8 mouse cellular contexts compared by ENCODE assay signal in genomic region chr11:19962796-19963195, GRCm38 (mm10). TPM values are rescaled to one million over a fixed set of nuclear protein-coding genes. Genes with fewer than 3 reads are reported as not detected.
A peak's percentile ranks its signal among the peaks of the same experiment; 100 is the strongest.
DNase-seq lines count a peak whose midpoint lies in the region; ATAC-seq and TF ChIP-seq lines count a peak whose summit lies in the region.

No protein-coding gene starts in this region.

- no peak for TF ChIP-seq CTCF in intestine, postnatal 0 days (IDR thresholded peaks at IDR 0.05; ENCODE audit: low read depth)

- H3K27me3 ChIP-seq in intestine, postnatal 0 days (replicated peaks; ENCODE audit: control insufficient read depth, insufficient read depth, low read length), result no peaks in the 10 kb centered on the region

- peak; percentile 68 for ATAC-seq in activated CD4-positive, CD25-positive, alpha-beta regulatory T cell, adult 4 months
- ATAC-seq in intestine, postnatal 0 days, result no peak

- H3K9ac ChIP-seq in intestine, postnatal 0 days (ENCODE audit: low read depth, low read length), result no peak overlapping the region

- H3K4me3 ChIP-seq in intestine, postnatal 0 days (ENCODE audit: low read depth, low read length), result no peak overlapping the region

- no peaks in the 10 kb centered on the region for H3K36me3 ChIP-seq in intestine, postnatal 0 days (ENCODE audit: control insufficient read depth, insufficient read depth)

- WGBS in intestine, postnatal 0 days, result 15% methylated on average over 5 of the region's 5 CpGs

- peaks cover 18% of the 10 kb centered on the region for H3K4me1 ChIP-seq in intestine, postnatal 0 days (replicated peaks; ENCODE audit: control insufficient read depth, insufficient read depth, low read length)

- H3K4me2 ChIP-seq in intestine, postnatal 0 days (replicated peaks; ENCODE audit: low read depth), result no peak overlapping the region

- peak overlapping the region; percentile 42 for H3K27ac ChIP-seq in intestine, postnatal 0 days (ENCODE audit: low read depth, low read length)

- no peaks in the 10 kb centered on the region for H3K9me3 ChIP-seq in intestine, postnatal 0 days (ENCODE audit: control insufficient read depth)

- DNase-seq in heart, adult 18-20 months, result peak; percentile 47 to 71
- DNase-seq in heart, postnatal 25 days (ENCODE audit: low spot score), result no peak
- peak; percentile 62 for DNase-seq in naive thymus-derived CD4-positive, alpha-beta T cell, adult 2 months (ENCODE audit: low read depth)
- DNase-seq in urinary bladder, postnatal 25 days (ENCODE audit: low spot score), result no peak
- no peak for DNase-seq in adrenal gland, adult 8-10 months
- DNase-seq in ovary, postnatal 14 days (ENCODE audit: low spot score), result no peak

- intact Hi-C loops in heart, postnatal 25 days (cut with DNase I), result no loop called here

RNA-seq across cellular contexts. Expression of gene Spred2, which starts 38.6 kb away (rescaled TPM):
- total RNA-seq in heart, adult 18-20 months (2021), result 10 to 100 TPM; 18.0 to 20.7 TPM
- 10 to 100 TPM; 20.5 to 28.4 TPM for total RNA-seq in heart, postnatal 25 days (2021)
- 1 to 10 TPM; 2.1 to 3.4 TPM for polyA plus RNA-seq in activated CD4-positive, CD25-positive, alpha-beta regulatory T cell, adult 4 months (2017; shearing (Covaris generic))
- 5.6 and 5.7 TPM in 2 replicates for polyA plus RNA-seq in intestine, postnatal 0 days (2015; fragmentation: Nextera tagmentation; extraction: Ambion mirVana)
- total RNA-seq in adrenal gland, adult 8-10 months (2022), result 10 to 100 TPM; 31.6 to 39.9 (median 37.2) TPM

Comparison
In these comparisons a context has a peak if more than half of its experiments do, and no peak if none do; other contexts are left out.
1. DNase-seq: peak in heart, adult 18-20 months (2 of 2) and naive thymus-derived CD4-positive, alpha-beta T cell, adult 2 months (single experiment); none in heart, postnatal 25 days (single experiment), urinary bladder, postnatal 25 days (single experiment), adrenal gland, adult 8-10 months (single experiment) and ovary, postnatal 14 days (single experiment).